Mouse (Mus musculus) lung, postnatal 36 days (tissue): ENCODE data around the gene Sugt1.

Experiments used
- DNase-seq: peaks from one replicate; pipeline ENCODE4 v3.0.0; 2022; ENCODE audit warnings: mixed read lengths

Sugt1 gene

GRCm38 (mm10) chr14:79680652-79681051 is 93.2 kb downstream of the Sugt1 start:
- peak; percentile 7 for DNase-seq
